Mouse (Mus musculus) spleen, embryonic (tissue): ENCODE data around the gene Crtam.

Source experiments
- CTCF ChIA-PET: fragments of 350-600 bp; sonication (Branson Sonifier 250); formaldehyde crosslinking; loops from one replicate; lab custom pipeline; 2022; lab: Charles Lee

Gene Crtam

DNA sequence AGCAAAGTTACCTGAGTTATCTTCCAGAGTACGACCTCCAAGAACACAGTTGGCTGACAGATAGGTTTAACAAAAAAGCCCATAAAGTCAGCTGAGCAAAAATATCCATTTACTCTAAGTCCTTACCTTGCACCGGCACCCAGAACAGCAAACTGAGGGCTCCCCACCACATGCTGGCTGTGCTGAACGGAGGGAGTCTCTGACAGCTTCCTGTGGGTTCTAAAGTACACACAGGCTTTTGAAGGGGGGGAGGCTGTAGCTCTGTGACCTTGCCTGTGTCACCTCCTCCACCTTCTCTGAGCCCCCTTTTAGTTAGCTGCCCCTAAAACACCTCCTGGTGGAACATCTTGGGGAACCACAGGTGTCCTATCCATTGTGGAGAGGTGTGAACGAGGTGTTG, at the start of gene Crtam:
Gene Crtam, minus strand, starts transcription at position 214 of the 400 bp plus-strand sequence.
- CTCF ChIA-PET = no interaction called here

DNA sequence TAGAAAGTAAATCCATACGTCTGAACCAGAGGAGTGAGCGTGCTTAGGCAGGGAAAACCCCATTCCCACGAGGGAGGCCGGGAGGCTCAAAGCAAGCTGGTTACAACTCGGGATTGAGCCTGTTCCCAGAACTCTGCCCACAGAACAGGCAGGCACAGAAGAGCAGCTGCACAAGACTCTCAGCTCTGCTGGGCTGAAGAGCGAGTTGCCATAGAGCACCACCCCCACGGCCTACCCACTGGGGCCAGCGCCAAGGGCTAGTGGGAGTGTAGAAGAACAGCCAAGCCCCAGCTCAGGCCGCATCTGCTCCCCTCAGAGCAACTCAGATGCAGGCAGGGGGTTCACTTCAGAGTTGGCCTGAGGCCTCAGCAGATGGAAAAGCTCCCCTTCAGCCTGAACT, 49.7 kb upstream of the Crtam start:
- CTCF ChIA-PET = interaction anchor here (0.5 kb wide), 1 partner anchor 157 kb away, joined by 3 read pairs; no protein-coding TSS in a partner anchor

DNA sequence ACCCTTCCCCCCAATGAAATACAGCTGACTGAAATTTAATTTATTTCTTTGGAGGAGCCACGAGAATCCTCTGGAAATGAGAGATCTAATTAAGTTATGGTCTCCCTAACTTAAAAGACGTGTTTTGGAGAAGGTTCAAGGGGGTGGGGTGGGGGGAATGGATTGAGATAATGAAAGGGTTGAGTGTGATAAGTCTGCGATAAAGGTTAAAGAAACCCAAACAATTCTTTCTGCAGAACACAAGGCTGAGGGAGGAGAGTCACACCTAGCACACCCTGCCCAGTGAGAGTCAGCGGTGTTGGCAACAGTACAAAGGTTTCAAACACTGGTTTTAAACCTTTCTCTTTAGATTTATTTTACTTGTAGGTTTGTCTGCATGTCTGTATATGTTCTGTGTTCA, 49.0 kb upstream of the Crtam start:
- CTCF ChIA-PET = no interaction called here

DNA sequence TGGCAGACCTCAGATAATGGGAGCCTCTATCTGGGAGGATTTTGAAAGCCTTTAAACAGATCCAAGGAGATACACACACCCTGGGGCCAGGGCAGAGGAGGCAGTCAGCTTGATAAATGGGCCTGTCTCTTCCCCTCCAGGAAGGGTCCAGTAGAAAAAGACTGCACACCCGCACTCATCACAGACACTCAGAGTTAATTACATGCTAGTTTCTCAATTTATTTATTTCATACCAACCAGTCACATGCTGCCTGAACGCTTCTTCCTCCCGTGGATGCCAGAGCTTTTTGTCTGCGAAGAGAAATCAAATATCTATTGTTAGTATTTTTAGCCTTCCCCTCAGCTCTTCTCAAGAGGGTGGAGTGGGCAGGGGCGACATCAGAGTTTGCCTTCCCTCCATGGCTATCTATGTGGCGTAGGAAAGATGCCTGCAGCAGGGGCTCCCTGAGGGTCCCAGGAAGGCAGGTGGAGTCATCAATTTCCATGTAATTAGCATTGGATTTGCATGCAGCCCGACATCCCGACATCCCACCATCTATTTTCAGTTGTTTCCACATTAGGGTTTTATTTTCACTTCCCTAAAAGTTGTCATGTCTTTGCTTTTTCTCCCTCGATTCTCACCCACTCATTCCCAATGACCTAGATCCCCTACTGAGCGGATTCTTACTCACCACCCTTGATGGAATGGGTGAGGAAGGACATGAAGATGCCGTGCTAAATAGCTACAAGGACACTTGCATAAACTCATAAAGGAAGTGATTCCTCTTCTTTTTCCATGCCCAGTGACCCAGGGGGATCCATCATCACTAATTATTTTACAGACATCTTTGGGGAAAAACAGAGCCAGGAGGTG, 46.9 kb upstream of the Crtam start:
- CTCF ChIA-PET = no interaction called here

DNA sequence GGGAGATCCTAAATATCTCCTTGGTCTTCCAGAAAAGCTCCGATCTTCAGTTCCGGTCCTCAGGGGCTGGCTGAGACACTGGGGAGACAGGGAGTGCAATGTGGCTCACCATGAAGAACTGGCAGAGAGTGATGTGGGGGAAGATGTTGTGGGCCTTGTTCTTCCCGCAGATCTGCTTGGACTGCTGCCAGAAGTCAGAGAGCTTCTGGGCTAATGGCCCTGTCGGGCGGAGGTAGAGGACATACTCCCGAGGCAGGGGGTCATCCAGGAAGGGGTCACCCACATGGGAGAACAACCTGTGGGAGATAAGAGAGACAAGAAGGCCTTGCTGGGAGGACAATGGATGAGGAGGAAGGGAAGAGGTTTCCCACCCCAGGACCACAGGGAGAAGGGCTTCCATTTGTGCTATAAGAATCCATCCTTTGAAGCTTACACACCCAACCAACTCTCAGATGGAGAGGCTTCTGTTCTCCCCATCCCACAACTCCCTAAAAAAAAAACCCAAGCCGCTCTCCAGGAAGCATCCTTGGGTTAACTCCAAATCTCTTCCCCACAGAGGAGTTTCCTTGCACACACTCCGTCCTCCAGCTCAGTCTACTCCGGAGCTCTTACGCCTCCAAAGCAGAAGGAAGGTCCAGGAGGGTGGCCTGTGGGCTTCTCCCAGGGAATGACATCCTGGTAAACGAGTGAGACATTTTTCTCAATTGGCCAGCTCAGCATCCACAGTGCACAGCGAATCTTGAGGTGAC, 46.1 kb upstream of the Crtam start:
- CTCF ChIA-PET = interaction anchor here (0.6 kb wide), 1 partner anchor 526 kb away, joined by 6 read pairs; no protein-coding TSS in a partner anchor

GRCm38 (mm10) chr9:41049282-41049681, 44.9 kb upstream of the Crtam start:
- CTCF ChIA-PET = interaction anchor here (0.6 kb wide), 1 partner anchor 55 kb away, joined by 3 read pairs; no protein-coding TSS in a partner anchor

DNA sequence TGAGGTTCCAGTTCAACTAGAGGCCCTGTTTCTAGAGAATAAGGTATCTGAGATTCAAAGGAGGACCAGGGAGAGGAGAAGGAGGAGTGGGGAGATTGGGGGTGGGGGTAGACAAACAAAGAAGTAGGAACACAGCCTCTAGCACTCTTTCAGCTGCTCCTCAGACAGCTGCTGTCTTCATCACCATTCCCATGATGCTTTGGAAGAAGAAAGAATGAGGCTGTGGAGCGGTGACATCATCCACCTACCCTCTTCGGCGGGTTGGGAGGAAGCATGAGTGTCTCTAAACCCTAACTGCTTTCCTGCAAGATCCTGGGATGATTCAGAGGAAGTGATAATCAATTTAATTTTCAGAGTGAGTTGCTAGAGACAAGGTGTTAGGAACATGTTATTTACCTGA, 44.4 kb upstream of the Crtam start:
- CTCF ChIA-PET = interaction anchor here (1.0 kb wide), 1 partner anchor 142 kb away, joined by 4 read pairs; no protein-coding TSS in a partner anchor

GRCm38 (mm10) chr9:41048216-41048615, 43.8 kb upstream of the Crtam start:
- CTCF ChIA-PET = interaction anchor here (1.0 kb wide), 1 partner anchor 143 kb away, joined by 4 read pairs; no protein-coding TSS in a partner anchor

GRCm38 (mm10) chr9:41047654-41048053, 43.2 kb upstream of the Crtam start:
- CTCF ChIA-PET = interaction anchor here (0.6 kb wide), 1 partner anchor 98 kb away, joined by 6 read pairs; no protein-coding TSS in a partner anchor

GRCm38 (mm10) chr9:41044626-41045025, 40.2 kb upstream of the Crtam start:
- CTCF ChIA-PET = interaction anchor here (0.6 to 1.9 kb wide), 3 partner anchors 137 to 163 kb away, joined by 4 to 10 read pairs (median 5); no protein-coding TSS in a partner anchor

- CTCF ChIA-PET = no interaction called here
Observed at GRCm38 (mm10) chr9:41043641-41044040, 39.2 kb upstream of the Crtam start.

DNA sequence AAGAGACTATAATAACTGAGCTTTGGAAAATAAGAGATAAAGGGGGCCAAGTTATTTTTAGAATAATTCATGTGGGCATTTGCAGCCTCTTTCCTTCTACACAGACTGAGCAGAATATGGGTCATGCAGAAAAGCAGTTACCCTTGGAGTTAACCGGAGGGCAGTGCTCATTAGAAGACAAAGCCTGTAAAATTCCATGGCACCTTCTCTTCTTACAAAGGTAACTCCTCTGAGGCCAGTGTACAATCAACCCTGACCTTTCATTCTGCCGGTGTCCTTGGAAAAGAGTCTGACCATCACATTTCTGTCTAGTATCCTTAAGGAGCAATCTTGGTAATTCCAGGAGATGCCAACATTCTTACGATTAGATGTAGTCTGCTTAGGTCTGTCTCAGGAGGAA, 37.0 kb upstream of the Crtam start:
- CTCF ChIA-PET = interaction anchor here (0.7 kb wide), 1 partner anchor 166 kb away, joined by 7 read pairs; no protein-coding TSS in a partner anchor

DNA sequence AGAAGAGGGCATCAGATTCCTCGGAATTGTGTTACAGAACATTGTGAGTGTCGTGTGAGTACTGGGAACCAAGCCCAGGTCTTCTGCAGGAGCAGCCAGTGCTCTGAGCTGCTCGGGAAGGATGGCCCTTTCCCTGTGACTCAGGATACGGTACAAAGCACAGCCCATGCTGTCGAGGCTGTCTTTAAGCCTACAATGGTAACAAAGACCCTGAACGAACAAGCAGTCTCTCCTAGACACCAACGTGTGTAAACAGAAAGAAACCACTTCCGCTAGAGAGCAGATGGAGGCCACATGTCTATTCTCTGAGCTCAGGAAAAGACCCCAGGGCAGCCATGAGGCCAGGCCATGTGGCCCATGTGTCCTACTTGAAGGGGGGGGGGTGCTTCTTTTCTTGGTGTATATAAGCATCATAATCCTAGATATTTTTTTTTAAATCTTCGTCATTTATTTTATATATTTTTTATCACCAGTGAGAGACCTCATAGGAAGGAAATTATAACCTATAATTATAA, 33.8 kb upstream of the Crtam start:
- CTCF ChIA-PET = no interaction called here

DNA sequence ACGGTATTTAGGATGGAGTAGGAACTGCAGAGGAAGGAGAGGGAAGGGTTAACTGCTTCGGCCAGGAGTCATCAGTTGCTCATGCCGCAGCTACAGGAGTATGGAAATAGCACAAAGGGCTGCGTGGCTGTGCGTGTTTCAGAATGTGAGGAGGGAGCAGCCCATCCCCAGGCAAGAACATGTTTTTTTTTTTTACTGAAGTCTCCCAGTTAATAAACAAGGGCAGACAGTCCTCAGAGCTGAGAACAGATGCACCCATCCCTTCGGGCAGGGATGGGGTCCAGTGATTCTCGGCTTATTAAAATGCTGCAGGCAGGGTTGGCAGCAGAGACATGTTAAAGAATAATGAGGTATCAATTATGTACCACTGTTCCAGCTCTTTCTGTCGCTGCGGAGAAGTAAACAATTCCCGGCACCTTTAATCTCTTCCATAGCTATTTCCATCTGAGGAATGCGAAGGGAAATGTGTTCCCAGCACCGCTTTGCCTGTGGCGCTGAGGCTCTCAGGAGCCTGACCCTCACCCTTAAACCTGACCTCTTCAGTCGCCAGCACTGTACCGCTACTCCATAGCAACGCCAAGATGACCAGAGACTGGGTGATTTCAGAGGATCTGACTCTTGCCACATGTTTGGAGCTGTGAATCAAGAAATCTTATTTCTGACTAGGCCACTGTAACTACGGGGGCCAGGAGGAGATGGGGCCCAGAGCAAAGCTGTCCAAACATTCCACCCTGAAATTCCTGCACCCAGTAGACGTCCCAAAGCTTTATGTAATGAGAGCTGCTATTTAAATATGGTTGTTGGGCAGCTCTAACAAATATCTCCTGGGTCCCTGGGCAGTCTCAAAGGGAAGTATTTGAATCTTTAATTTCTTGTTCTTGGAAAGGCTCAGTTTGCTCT, 27.4 kb upstream of the Crtam start:
- CTCF ChIA-PET = no interaction called here

GRCm38 (mm10) chr9:41029827-41030226, 25.4 kb upstream of the Crtam start:
- CTCF ChIA-PET = no interaction called here

DNA sequence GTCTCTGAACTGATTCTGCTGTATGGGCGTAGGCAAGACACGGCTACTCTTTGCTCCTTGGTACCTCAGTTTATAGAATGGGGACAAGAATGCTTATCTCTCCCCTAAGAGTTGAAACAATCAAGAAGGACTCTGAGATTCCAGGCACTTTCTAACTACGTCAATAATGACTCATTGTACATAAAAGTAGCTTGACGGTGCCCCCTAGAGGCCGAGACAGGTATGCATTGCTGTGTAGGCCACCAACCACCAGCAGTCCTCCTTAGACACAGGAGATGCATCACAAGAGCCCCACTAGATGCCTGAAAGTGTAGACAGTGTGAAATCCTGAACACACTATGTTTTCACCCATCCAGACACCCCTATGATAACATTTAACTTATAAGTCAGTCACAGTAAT, 24.0 kb upstream of the Crtam start:
- CTCF ChIA-PET = no interaction called here

- CTCF ChIA-PET = no interaction called here
Observed at GRCm38 (mm10) chr9:41021690-41022089, 17.3 kb upstream of the Crtam start.

GRCm38 (mm10) chr9:41020486-41020885, 16.1 kb upstream of the Crtam start:
- CTCF ChIA-PET = interaction anchor here (0.7 kb wide), 1 partner anchor 16 kb away, joined by 3 read pairs; no protein-coding TSS in a partner anchor

GRCm38 (mm10) chr9:41014512-41014911, 10.1 kb upstream of the Crtam start:
- CTCF ChIA-PET = no interaction called here

- CTCF ChIA-PET = no interaction called here
Observed at GRCm38 (mm10) chr9:41012456-41012855, 8.0 kb upstream of the Crtam start.
